Mouse (Mus musculus) intestine, embryonic 16.5 days (tissue): ENCODE measurements around the gene Cyp4f13. TPM values are rescaled to one million over a fixed set of nuclear protein-coding genes. Genes with fewer than 3 reads are reported as not detected.

Experiments used
- ATAC-seq: fragments of 200-750 bp; cut with Nextera tagmentation; 2 replicates; pipeline ENCODE4 v1.8.0; 2017; ENCODE audit warnings: moderate TSS enrichment, moderate library complexity
- H3K27ac ChIP-seq: fragments of 300-500 bp; sonication (generic); 2 replicates; pipeline ENCODE4 v1.5.1; 2014; ENCODE audit warnings: mild to moderate bottlenecking, low read length
- H3K27me3 ChIP-seq: fragments of 300-500 bp; sonication (generic); replicated peaks from 2 replicates; pipeline ENCODE4 v1.6.1; 2014; ENCODE audit warnings: low read length, control low read depth, mixed read lengths; ENCODE audit not compliant: control insufficient read depth, insufficient read depth
- H3K36me3 ChIP-seq: fragments of 300-500 bp; sonication (generic); 2 replicates; pipeline ENCODE4 v1.6.1; 2014; ENCODE audit warnings: low read length, control low read depth; ENCODE audit not compliant: control insufficient read depth, insufficient read depth
- H3K4me1 ChIP-seq: fragments of 300-500 bp; sonication (generic); 2 replicates; pipeline ENCODE4 v1.6.1; 2014; ENCODE audit warnings: low read length, control low read depth, mixed read lengths; ENCODE audit not compliant: control insufficient read depth, insufficient read depth
- H3K4me2 ChIP-seq: fragments of 300-500 bp; sonication (generic); 2 replicates; pipeline ENCODE4 v1.6.1; 2014; ENCODE audit warnings: low read depth, low read length, control low read depth
- H3K4me3 ChIP-seq: fragments of 300-500 bp; sonication (generic); 2 replicates; pipeline ENCODE4 v1.5.1; 2014; ENCODE audit warnings: mild to moderate bottlenecking, low read length
- H3K9ac ChIP-seq: fragments of 300-500 bp; sonication (generic); 2 replicates; pipeline ENCODE4 v1.6.1; 2014; ENCODE audit warnings: low read depth, low read length
- H3K9me3 ChIP-seq: fragments of 300-500 bp; sonication (generic); 2 replicates; pipeline ENCODE4 v1.6.1; 2016; ENCODE audit warnings: low read length, control low read depth; ENCODE audit not compliant: control insufficient read depth
- WGBS: fragments of 180-500 bp; shearing (Covaris S2); extraction: QIAGEN DNeasy Blood & Tissue Kit; methylation state at CpG from one replicate; pipeline ENCODE4 v1.1.7; 2014; 5-methylcytosine and 5-hydroxymethylcytosine counted together
- polyA plus RNA-seq: library from polyadenylated mRNA; unstranded; fragments of >200 nt; fragmentation: Nextera tagmentation; extraction: Ambion mirVana; gene quantifications from 2 replicates; pipeline ENCODE4 v1.2.1, GENCODE M21; 2015

The Cyp4f13 gene
- polyA plus RNA-seq, 1 experiment from 2014 or later: 30.5 TPM

DNA sequence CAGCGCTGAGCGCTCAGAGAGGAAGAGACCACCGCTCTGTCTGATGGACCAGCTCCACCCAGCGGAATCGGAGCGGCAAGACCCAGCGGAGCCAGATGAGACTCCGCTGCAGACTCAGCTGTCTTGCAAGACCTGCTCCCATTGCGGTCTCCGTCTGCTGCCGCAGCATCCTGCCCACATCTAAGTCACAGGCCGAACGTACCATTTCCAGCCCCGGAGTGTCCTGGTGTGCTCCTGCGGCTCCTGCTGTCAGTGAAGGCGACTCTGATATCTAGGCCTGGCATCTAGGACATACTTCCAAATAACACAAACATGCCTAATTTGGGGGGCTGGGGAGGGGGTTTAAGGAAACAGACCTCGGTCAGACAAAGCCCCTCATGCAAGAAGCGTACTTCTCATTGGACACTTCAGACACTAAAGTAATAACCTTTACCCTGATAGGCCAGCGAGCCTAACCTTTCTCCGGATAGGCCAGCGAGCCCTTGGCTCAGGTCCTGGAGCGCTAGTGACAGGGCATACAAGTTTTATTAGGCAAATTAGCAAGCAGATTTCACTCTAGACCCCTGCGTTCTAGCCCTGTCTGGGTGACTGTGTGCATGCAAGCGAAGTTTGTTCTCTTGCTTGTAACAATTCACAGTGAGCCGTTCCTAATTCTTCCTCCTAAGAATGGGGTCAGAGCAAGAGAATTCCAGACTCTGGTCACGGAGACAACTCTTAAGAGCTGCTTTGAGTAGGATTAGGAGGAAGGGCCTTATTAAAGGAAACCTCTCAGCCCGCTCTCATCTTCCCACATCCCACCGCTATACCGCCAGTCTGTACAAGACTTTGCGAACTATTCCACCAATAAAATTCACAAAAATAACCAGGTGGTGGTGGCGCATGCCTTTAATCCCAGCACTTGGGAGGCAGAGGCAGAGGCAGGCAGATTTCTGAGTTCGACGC lies 55.7 kb downstream of the Cyp4f13 start, which contains the start of gene Zfp870:
Gene Zfp870, minus strand, starts transcription at position 404 of the 942 bp plus-strand sequence.
- peak; percentile 98 for ATAC-seq

DNA sequence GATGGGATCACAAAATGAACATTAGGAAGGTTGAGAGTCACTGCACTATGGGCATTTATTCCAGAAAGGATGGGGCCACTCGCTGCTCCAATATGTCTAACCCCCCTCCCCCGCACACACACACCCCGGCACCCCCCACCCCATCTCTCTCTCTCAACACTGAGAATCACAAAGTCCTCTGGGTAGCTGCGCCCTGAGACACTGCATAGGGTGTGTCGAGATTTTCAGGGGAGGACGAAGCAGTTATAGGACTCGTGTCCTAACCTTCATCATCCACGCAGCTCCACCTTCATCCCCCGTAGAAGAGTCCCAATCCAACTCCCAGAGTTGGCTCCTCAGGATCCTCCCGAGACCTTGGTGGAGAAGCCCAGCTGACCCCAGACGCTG lies 56.4 kb downstream of the Cyp4f13 start:
- Histone ChIP-seq H3K9me3 (no peaks in the 10 kb centered on the region), H3K27ac (peak overlapping the region; percentile 81), H3K4me2 (peak overlapping the region; percentile 75), H3K27me3 (no peaks in the 10 kb centered on the region), H3K4me1 (peaks cover 6% of the 10 kb centered on the region), H3K9ac (peak overlapping the region; percentile 87), H3K36me3 (no peaks in the 10 kb centered on the region), H3K4me3 (peak overlapping the region; percentile 81)
- ATAC-seq: peak; percentile 39
- WGBS: 4% methylated on average over 11 of the region's 11 CpGs

More for the DNA sequence above, 55.7 kb downstream of the Cyp4f13 start, which contains the start of gene Zfp870:
- Histone ChIP-seq H3K27me3 (no peaks in the 10 kb centered on the region), H3K9ac (peak within 1 kb of the TSS; percentile 87), H3K27ac (peak within 1 kb of the TSS; percentile 81), H3K4me2 (peak within 1 kb of the TSS; percentile 75), H3K9me3 (no peaks in the 10 kb centered on the region), H3K4me1 (peaks cover 6% of the 10 kb centered on the region), H3K4me3 (peak within 1 kb of the TSS; percentile 81), H3K36me3 (no peaks in the 10 kb centered on the region)
- 10% methylated on average over 33 of the region's 33 CpGs for WGBS

DNA sequence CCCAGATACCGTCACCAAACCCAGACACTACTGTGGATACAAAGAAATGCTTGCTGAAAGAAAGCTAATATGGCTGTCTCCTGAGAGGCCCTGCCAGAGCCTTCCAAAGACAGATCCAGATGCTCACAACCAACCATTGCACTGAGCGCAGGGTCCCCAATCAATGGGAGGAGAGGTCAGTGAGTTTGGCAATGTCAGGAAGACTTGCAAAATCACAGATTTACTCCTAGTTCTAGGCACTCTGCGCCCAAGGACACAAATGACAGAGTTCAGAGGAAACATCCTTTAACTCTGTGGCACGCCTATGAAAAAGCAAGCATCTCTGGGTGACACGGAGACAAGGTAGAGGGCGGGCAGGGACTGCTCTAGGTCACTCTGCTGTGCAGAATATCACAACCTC lies 57.6 kb downstream of the Cyp4f13 start:
- Histone ChIP-seq H3K9me3 (no peaks in the 10 kb centered on the region), H3K4me2 (no peak overlapping the region), H3K27ac (no peak overlapping the region), H3K36me3 (no peaks in the 10 kb centered on the region), H3K4me1 (peaks cover 6% of the 10 kb centered on the region), H3K4me3 (no peak overlapping the region), H3K27me3 (no peaks in the 10 kb centered on the region), H3K9ac (no peak overlapping the region)
- 98% methylated on average over 6 of the region's 6 CpGs for WGBS
- ATAC-seq: no peak

DNA sequence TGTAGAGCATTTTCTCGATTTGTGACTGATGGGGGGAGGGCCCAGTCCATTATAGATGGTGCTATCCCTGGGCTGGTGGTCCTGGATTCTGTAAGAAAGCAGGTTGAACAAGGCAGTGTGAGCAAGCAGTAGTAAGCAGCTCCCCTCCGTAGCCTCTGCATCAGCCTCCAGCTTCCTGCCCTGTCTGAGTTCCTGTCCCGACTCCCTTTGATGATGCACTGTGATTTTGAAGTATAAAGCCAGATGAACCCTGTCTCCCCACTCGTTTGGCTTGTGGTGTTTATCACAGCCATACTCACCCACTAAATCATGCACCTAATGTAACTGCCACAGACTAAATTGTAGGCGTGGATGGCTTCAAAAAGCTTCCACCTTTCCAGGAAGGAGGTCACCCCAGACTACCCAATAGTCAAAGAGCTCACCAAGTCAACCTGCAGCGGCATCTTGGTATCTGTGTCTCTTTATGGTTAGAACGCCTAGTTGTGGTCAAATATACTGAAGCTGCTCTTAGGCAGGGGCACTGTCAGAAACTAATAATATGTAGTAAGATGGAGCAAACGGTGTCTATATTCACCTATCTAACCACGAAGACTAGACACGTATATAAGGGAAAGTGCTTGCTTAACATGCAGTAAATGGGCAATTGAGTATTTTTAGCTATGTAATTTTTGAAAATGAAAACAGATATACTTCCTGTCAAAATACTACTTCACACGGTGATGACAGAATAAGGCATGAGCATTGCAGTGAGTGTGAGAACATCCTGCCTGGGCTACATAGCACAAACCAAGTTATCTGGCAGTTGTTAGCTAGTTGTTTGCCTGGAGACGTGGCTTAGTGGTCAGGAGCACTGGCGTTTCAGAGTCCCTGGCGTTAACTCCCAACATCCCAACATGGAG lies 66.6 kb downstream of the Cyp4f13 start:
- H3K4me3 ChIP-seq: no peak overlapping the region
- no peak overlapping the region for H3K9ac ChIP-seq
- no peak for ATAC-seq
- peaks cover 8% of the 10 kb centered on the region for H3K36me3 ChIP-seq
- H3K4me2 ChIP-seq: no peak overlapping the region
- 89% methylated on average over 14 of the region's 14 CpGs for WGBS
- H3K27ac ChIP-seq: no peak overlapping the region
- no peaks in the 10 kb centered on the region for H3K4me1 ChIP-seq
- H3K9me3 ChIP-seq: no peaks in the 10 kb centered on the region
- H3K27me3 ChIP-seq: no peaks in the 10 kb centered on the region

DNA sequence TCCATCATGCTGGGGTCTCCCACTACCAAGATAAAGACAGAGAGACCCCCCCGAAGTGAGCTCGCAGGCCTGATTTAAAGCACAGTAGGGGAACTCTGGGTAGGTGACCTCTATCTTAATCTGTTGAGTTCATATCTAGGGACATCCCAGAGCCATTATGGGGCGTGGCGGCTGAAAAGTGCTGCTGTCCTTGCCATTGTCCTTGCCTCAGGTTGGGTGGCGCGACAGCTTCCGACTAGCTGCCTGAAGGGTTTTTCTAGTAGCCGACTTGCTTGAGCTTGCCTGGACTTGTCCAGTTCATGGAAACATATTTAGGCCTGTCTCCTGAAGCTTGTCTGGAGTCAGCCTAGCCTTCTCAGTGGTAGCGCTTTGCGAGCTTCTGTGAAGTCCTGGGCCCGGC lies 68.4 kb downstream of the Cyp4f13 start:
- ATAC-seq: peak; percentile 32; the same call in 1 of the 2 replicates
- Histone ChIP-seq H3K27me3 (no peaks in the 10 kb centered on the region), H3K4me1 (no peaks in the 10 kb centered on the region), H3K9me3 (no peaks in the 10 kb centered on the region), H3K27ac (0 out of 2 replicates have a peak overlapping the region, but pooled peaks have one; percentile 42), H3K4me2 (peak overlapping the region; percentile 48; the same call in 1 of the 2 replicates), H3K4me3 (no peak overlapping the region), H3K9ac (no peak overlapping the region), H3K36me3 (peaks cover 8% of the 10 kb centered on the region)
- WGBS: 83% methylated on average over 11 of the region's 11 CpGs

DNA sequence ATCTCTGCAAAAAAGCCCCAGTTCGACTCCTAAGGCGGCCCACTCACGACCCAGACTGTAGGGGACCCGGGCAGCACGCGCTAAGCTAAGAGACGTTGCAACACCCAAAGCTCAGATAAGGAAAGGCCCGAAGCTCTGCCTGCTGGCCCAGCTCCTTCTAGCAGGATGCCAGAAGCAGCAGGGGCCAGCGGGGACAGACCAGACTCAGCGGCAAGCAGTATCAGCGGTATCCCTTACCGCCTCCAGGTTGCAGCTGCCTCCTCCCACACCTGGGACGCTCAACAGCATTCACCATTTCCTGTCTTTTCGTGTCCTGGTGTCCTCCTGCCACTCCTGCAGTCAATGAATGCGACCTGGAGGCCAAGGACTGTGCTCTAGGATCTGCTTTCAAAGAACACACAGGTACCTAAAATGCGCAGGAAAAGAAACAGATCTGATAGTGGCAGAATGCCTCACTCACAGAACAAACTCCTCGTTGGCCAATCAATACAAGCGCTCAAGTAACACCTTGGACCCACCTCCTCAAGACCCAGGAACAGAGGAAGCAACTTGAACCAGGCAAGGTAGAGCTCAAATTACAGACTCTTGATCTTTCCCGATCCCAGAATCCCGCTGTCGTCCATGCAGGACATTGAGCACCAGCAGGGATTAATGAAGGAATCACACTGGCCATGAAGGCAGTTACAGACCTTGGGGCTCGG lies 69.6 kb downstream of the Cyp4f13 start:
- no peaks in the 10 kb centered on the region for H3K9me3 ChIP-seq
- peak; percentile 88 for ATAC-seq
- peak overlapping the region; percentile 42 for H3K9ac ChIP-seq
- peaks cover 2% of the 10 kb centered on the region; the same call in 1 of the 2 replicates for H3K36me3 ChIP-seq
- H3K4me3 ChIP-seq: peak overlapping the region; percentile 24
- peak overlapping the region; percentile 48 for H3K4me2 ChIP-seq
- H3K27ac ChIP-seq: 0 out of 2 replicates have a peak overlapping the region, but pooled peaks have one; percentile 6
- 6% methylated on average over 22 of the region's 22 CpGs for WGBS
- H3K4me1 ChIP-seq: no peaks in the 10 kb centered on the region
- no peaks in the 10 kb centered on the region for H3K27me3 ChIP-seq

Other genes with a start within 250 kb of the Cyp4f13 start
- gene Zfp871, start 159.1 kb downstream of the Cyp4f13 start, polyA plus RNA-seq: 26.5 and 27.0 TPM in 2 replicates
- 3.0 and 3.4 TPM in 2 replicates for gene Zfp811, start 137.5 kb downstream of the Cyp4f13 start, polyA plus RNA-seq
- gene Zfp799, start 117.1 kb downstream of the Cyp4f13 start, polyA plus RNA-seq: 8.2 and 9.8 TPM in 2 replicates
- 5.9 and 7.3 TPM in 2 replicates for gene Zfp870, start 55.8 kb downstream of the Cyp4f13 start, polyA plus RNA-seq
- gene Cyp4f14, start 30.1 kb downstream of the Cyp4f13 start, polyA plus RNA-seq: 4.7 and 5.0 TPM in 2 replicates
- gene Zfp472, start 18.4 kb upstream of the Cyp4f13 start, polyA plus RNA-seq: 9.6 and 11.5 TPM in 2 replicates
- gene Zfp952, start 45.7 kb upstream of the Cyp4f13 start, polyA plus RNA-seq: 8.2 TPM in 2 replicates
- gene Zfp763, start 86.0 kb upstream of the Cyp4f13 start, polyA plus RNA-seq: 8.4 and 8.9 TPM in 2 replicates
- gene 4921501E09Rik, start 120.7 kb upstream of the Cyp4f13 start, polyA plus RNA-seq: not detected in 2 replicates
- gene Zfp563, start 141.9 kb upstream of the Cyp4f13 start, polyA plus RNA-seq: 5.1 and 5.2 TPM in 2 replicates
- not detected in 2 replicates for gene Morc2b, start 192.3 kb upstream of the Cyp4f13 start, polyA plus RNA-seq
- gene Olfr55, start 221.0 kb upstream of the Cyp4f13 start, polyA plus RNA-seq: not detected in 2 replicates
- not detected in 2 replicates for gene Olfr239, start 243.9 kb upstream of the Cyp4f13 start, polyA plus RNA-seq